Mouse (Mus musculus) lung, adult 2 months (tissue): ENCODE measurements around the gene Npff.

Experiments
- CTCF ChIP-seq: fragments of 200-500 bp; IDR thresholded peaks from 2 replicates; pipeline ENCODE4 v1.5.1; 2011; ENCODE audit warnings: mild to moderate bottlenecking, low read length, control low read depth; ENCODE audit not compliant: insufficient read depth
- POLR2A ChIP-seq: fragments of 200-500 bp; IDR thresholded peaks from 2 replicates; pipeline ENCODE4 v1.6.1; 2011; ENCODE audit warnings: low read depth, mild to moderate bottlenecking, control low read depth, low read length, borderline replicate concordance; ENCODE audit errors: extremely low read depth

- TF ChIP-seq CTCF: no peak
- TF ChIP-seq POLR2A: no peak
Observed at GRCm38 (mm10) chr15:102546246-102546645, 21.5 kb upstream of the Npff start.
